ENCODE assay signal across 9 mouse cellular contexts in genomic region chr2:72620182-72620652, GRCm38 (mm10).
DNase-seq lines count a peak whose midpoint lies in the region; ATAC-seq and TF ChIP-seq lines count a peak whose summit lies in the region.
"Had no signal": no experiment of that assay in that cellular context is flagged by ENCODE, and none has a peak within 500 bp of the region (broad histone marks: within the 10 kb centered on the region; RNA-seq: fewer than 3 reads in every experiment).

No protein-coding gene starts in this region.

- H3K4me1 ChIP-seq in forebrain, embryonic 14.5 days (ENCODE audit: control insufficient read depth, insufficient read depth, low read length) = peaks cover 15% of the 10 kb centered on the region; the same call in 1 of the 2 replicates
- H3K4me1 ChIP-seq in limb, embryonic 12.5 days (replicated peaks) = peaks cover 11% of the 10 kb centered on the region
- no peaks in the 10 kb centered on the region for H3K4me1 ChIP-seq in neural tube, embryonic 14.5 days (ENCODE audit: control insufficient read depth, insufficient read depth, low read length)

- no peak overlapping the region for H3K9ac ChIP-seq in forebrain, embryonic 14.5 days (ENCODE audit: low read length)
- H3K9ac ChIP-seq in limb, embryonic 12.5 days (replicated peaks) = 0 out of 2 replicates have a peak overlapping the region, but pooled peaks have one; percentile 40
- H3K9ac ChIP-seq in neural tube, embryonic 14.5 days (replicated peaks; ENCODE audit: low read depth, low read length) = no peak overlapping the region

- H3K4me3 ChIP-seq in left cerebral cortex, adult 2 months = no peak overlapping the region
- no peak overlapping the region for H3K4me3 ChIP-seq in forebrain, embryonic 14.5 days (ENCODE audit: low read depth, low read length)
- H3K4me3 ChIP-seq in limb, embryonic 12.5 days (replicated peaks) = peak overlapping the region; percentile 27
- H3K4me3 ChIP-seq in neural tube, embryonic 14.5 days (ENCODE audit: low read depth, low read length) = no peak overlapping the region

- DNase-seq in left cerebral cortex, adult 2 months (ENCODE audit: extremely low spot score in 1 of 2, low spot score in 2 of 2) = no peak
- DNase-seq in left cerebral cortex, postnatal 36 days (ENCODE audit: low spot score in 2 of 2) = no peak
- DNase-seq in forebrain, embryonic 14.5 days (ENCODE audit: low spot score) = peak; percentile 40
- no peak for DNase-seq in adipocyte (ENCODE audit: low spot score)
- no peak for DNase-seq in left cerebral cortex, adult 18-20 months (ENCODE audit: low spot score in 2 of 2)
- DNase-seq in kidney, adult 18-20 months = no peak

- no peaks in the 10 kb centered on the region for H3K36me3 ChIP-seq in forebrain, embryonic 14.5 days (ENCODE audit: control insufficient read depth, insufficient read depth, low read length)
- no peaks in the 10 kb centered on the region for H3K36me3 ChIP-seq in limb, embryonic 12.5 days
- no peaks in the 10 kb centered on the region for H3K36me3 ChIP-seq in neural tube, embryonic 14.5 days (ENCODE audit: control insufficient read depth, insufficient read depth, low read length)
- H3K36me3 ChIP-seq: G1E had no signal

- ATAC-seq in forebrain, embryonic 14.5 days = no peak
- ATAC-seq in limb, embryonic 12.5 days (ENCODE audit: insufficient number of reproducible peaks, insufficient read depth, low FRiP score, low TSS enrichment, low read depth) = no peak
- no peak for ATAC-seq in neural tube, embryonic 14.5 days (ENCODE audit: low read depth)

- H3K4me2 ChIP-seq in forebrain, embryonic 14.5 days (ENCODE audit: low read length) = peak overlapping the region; percentile 27
- peak overlapping the region; percentile 54 for H3K4me2 ChIP-seq in limb, embryonic 12.5 days
- H3K4me2 ChIP-seq in neural tube, embryonic 14.5 days (ENCODE audit: low read depth, low read length) = peak overlapping the region; percentile 31; the same call in 1 of the 2 replicates

- 0 out of 2 replicates have a peak, but pooled peaks cover 4% of the 10 kb centered on the region for H3K27me3 ChIP-seq in forebrain, embryonic 14.5 days (replicated peaks; ENCODE audit: control insufficient read depth, insufficient read depth, low read length)
- H3K27me3 ChIP-seq in limb, embryonic 12.5 days = no peaks in the 10 kb centered on the region
- no peaks in the 10 kb centered on the region for H3K27me3 ChIP-seq in neural tube, embryonic 14.5 days (ENCODE audit: control insufficient read depth, insufficient read depth, low read length)

- H3K27ac ChIP-seq in left cerebral cortex, adult 2 months = no peak overlapping the region
- H3K27ac ChIP-seq in forebrain, embryonic 14.5 days (ENCODE audit: low read depth, low read length) = no peak overlapping the region
- H3K27ac ChIP-seq in limb, embryonic 12.5 days = no peak overlapping the region
- no peak overlapping the region for H3K27ac ChIP-seq in neural tube, embryonic 14.5 days (ENCODE audit: low read depth, low read length)

- intact Hi-C loops in left cerebral cortex, adult 2 months (cut with DNase I) = no loop called here
- intact Hi-C loops in left cerebral cortex, postnatal 36 days (cut with DNase I) = no loop called here

- peak; percentile 24; the same call in 1 of the 2 replicates for TF ChIP-seq CTCF in left cerebral cortex, adult 2 months (IDR thresholded peaks at IDR 0.05)

- WGBS in forebrain, embryonic 14.5 days = 6% methylated on average over 9 of the region's 9 CpGs
- WGBS in limb, embryonic 12.5 days = 4% methylated on average over 9 of the region's 9 CpGs
- WGBS in neural tube, embryonic 14.5 days = 3% methylated on average over 9 of the region's 9 CpGs

- H3K9me3 ChIP-seq in forebrain, embryonic 14.5 days (replicated peaks; ENCODE audit: control insufficient read depth, low read length) = no peaks in the 10 kb centered on the region
- H3K9me3 ChIP-seq in limb, embryonic 12.5 days = no peaks in the 10 kb centered on the region
- no peaks in the 10 kb centered on the region for H3K9me3 ChIP-seq in neural tube, embryonic 14.5 days (ENCODE audit: control insufficient read depth, low read length)
- H3K9me3 ChIP-seq: G1E had no signal
